Mouse (Mus musculus): ENCODE measurements around the gene Gm10912.

Gm10912 gene

GRCm38 (mm10) chr2:104114898-104115297 is 49.3 kb downstream of the Gm10912 start:
- DNase-seq (ENCODE audit: low read depth, low spot score): peak; percentile 36

All from A20 (cell line).